Mouse (Mus musculus) forelimb bud, embryonic 11.5 days (tissue): ENCODE measurements around the gene Cacna2d1.

Experiments
- DNase-seq: peaks from one replicate; pipeline ENCODE4 v3.0.0-alpha.2; 2012; ENCODE audit warnings: low read depth, low spot score

Gene Cacna2d1

DNA sequence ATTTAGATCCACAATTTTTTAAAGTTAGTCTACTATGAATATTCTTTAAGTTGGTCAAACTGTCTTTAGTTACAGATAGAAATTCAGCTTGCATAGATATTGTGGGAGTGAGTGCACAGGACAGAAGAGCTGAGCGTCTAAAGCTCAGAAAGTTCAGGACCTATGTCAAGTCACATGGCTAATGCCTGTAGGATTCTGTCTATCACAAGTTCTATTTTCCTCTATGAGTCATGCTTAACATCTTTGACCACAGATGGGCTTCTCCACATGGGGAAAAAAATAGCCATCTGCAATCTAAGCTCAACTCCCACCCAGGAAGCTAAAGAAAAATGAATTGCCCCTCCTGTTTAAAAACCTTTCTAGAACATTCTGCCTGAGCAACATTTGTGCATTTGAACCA lies 483.5 kb downstream of the Cacna2d1 start:
- no peak for DNase-seq

- DNase-seq = no peak
Measured at GRCm38 (mm10) chr5:16418504-16418903, 484.0 kb downstream of the Cacna2d1 start.
